9 mouse cellular contexts compared by ENCODE assay signal in genomic region chr7:62231120-62231574, GRCm38 (mm10).
DNase-seq lines count a peak whose midpoint lies in the region; ATAC-seq and TF ChIP-seq lines count a peak whose summit lies in the region.
"Had no signal": no experiment of that assay in that cellular context is flagged by ENCODE, and none has a peak within 500 bp of the region (broad histone marks: within the 10 kb centered on the region; RNA-seq: fewer than 3 reads in every experiment).

No protein-coding gene starts in this region.

- H3K36me3 ChIP-seq in forebrain, embryonic 16.5 days (ENCODE audit: control insufficient read depth, insufficient read depth) = no peaks in the 10 kb centered on the region
- no peaks in the 10 kb centered on the region for H3K36me3 ChIP-seq in lung, embryonic 16.5 days (ENCODE audit: control insufficient read depth, insufficient read depth, low read length)
- no peaks in the 10 kb centered on the region for H3K36me3 ChIP-seq in stomach, postnatal 0 days (ENCODE audit: control insufficient read depth, insufficient read depth, low read length)

- peak overlapping the region; percentile 32 for H3K4me3 ChIP-seq in forebrain, embryonic 16.5 days (replicated peaks; ENCODE audit: low read length)
- H3K4me3 ChIP-seq in lung, embryonic 16.5 days (ENCODE audit: low read length) = peak overlapping the region; percentile 25
- no peak overlapping the region; the same call in 1 of the 2 replicates for H3K4me3 ChIP-seq in stomach, postnatal 0 days (ENCODE audit: low read depth, low read length)
- H3K4me3 ChIP-seq in gastrocnemius, adult 2 months = no peak overlapping the region
- H3K4me3 ChIP-seq: erythroblast, embryonic 14.5 days had no signal

- peaks cover 5% of the 10 kb centered on the region for H3K4me1 ChIP-seq in forebrain, embryonic 16.5 days (replicated peaks; ENCODE audit: control insufficient read depth, insufficient read depth, low read length)
- H3K4me1 ChIP-seq in lung, embryonic 16.5 days (replicated peaks; ENCODE audit: control insufficient read depth, insufficient read depth, low read length) = 0 out of 2 replicates have a peak, but pooled peaks cover 2% of the 10 kb centered on the region
- no peaks in the 10 kb centered on the region for H3K4me1 ChIP-seq in stomach, postnatal 0 days (replicated peaks; ENCODE audit: control insufficient read depth, insufficient read depth)

- TF ChIP-seq CTCF in stomach, postnatal 0 days (IDR thresholded peaks at IDR 0.05; ENCODE audit: low read depth) = peak; percentile 40
- no peak for TF ChIP-seq CTCF in gastrocnemius, adult 2 months (IDR thresholded peaks at IDR 0.05)

- no peaks in the 10 kb centered on the region for H3K27me3 ChIP-seq in forebrain, embryonic 16.5 days (replicated peaks; ENCODE audit: control insufficient read depth, insufficient read depth, low read length)
- no peaks in the 10 kb centered on the region for H3K27me3 ChIP-seq in lung, embryonic 16.5 days (ENCODE audit: control insufficient read depth, insufficient read depth, low read depth, low read length)
- no peaks in the 10 kb centered on the region for H3K27me3 ChIP-seq in stomach, postnatal 0 days (ENCODE audit: control insufficient read depth, insufficient read depth, low read length)

- H3K9ac ChIP-seq in forebrain, embryonic 16.5 days (replicated peaks; ENCODE audit: low read depth, low read length) = peak overlapping the region; percentile 54; the same call in 1 of the 2 replicates
- peak overlapping the region; percentile 31; the same call in 1 of the 2 replicates for H3K9ac ChIP-seq in lung, embryonic 16.5 days (ENCODE audit: low read length)
- H3K9ac ChIP-seq in stomach, postnatal 0 days (ENCODE audit: low read length) = no peak overlapping the region

- H3K27ac ChIP-seq in forebrain, embryonic 16.5 days (ENCODE audit: low read length) = peak overlapping the region; percentile 37; the same call in 1 of the 2 replicates
- H3K27ac ChIP-seq in lung, embryonic 16.5 days (ENCODE audit: low read length) = peak overlapping the region; percentile 62
- no peak overlapping the region for H3K27ac ChIP-seq in stomach, postnatal 0 days (replicated peaks)
- no peak overlapping the region for H3K27ac ChIP-seq in gastrocnemius, adult 2 months

- TF ChIP-seq EP300 in stomach, postnatal 0 days (optimal IDR thresholded peaks at IDR 0.05) = no peak

- WGBS in forebrain, embryonic 16.5 days = 19% methylated on average over 13 of the region's 13 CpGs
- WGBS in lung, embryonic 16.5 days = 10% methylated on average over 13 of the region's 13 CpGs
- 17% methylated on average over 13 of the region's 13 CpGs for WGBS in stomach, postnatal 0 days

- intact Hi-C loops in gastrocnemius, adult 2 months (cut with DNase I) = no loop called here

- peak; percentile 9 for DNase-seq in adrenal gland, adult 2 months
- DNase-seq in adrenal gland, adult 18-20 months (ENCODE audit: low spot score in 2 of 2) = no peak
- peak; percentile 1 for DNase-seq in left cerebral cortex, adult 11 months (ENCODE audit: low spot score)
- DNase-seq in left cerebral cortex, adult 9 months (ENCODE audit: low spot score in 2 of 2) = no peak
- DNase-seq in stomach, postnatal 0 days (ENCODE audit: low spot score) = peak; percentile 34
- DNase-seq in gastrocnemius, adult 2 months = no peak

- ATAC-seq in forebrain, embryonic 16.5 days = peak; percentile 96
- peak; percentile 90 for ATAC-seq in lung, embryonic 16.5 days (ENCODE audit: low read depth)
- peak; percentile 61 for ATAC-seq in stomach, postnatal 0 days (ENCODE audit: low FRiP score, low TSS enrichment)

- H3K4me2 ChIP-seq in forebrain, embryonic 16.5 days (ENCODE audit: low read length) = peak overlapping the region; percentile 48
- peak overlapping the region; percentile 52 for H3K4me2 ChIP-seq in lung, embryonic 16.5 days (ENCODE audit: low read depth, low read length)
- H3K4me2 ChIP-seq in stomach, postnatal 0 days (replicated peaks; ENCODE audit: low read depth) = peak overlapping the region; percentile 42

- H3K9me3 ChIP-seq in forebrain, embryonic 16.5 days (ENCODE audit: control insufficient read depth, low read length) = no peaks in the 10 kb centered on the region
- no peaks in the 10 kb centered on the region for H3K9me3 ChIP-seq in lung, embryonic 16.5 days (ENCODE audit: control insufficient read depth, low read length)
- no peaks in the 10 kb centered on the region for H3K9me3 ChIP-seq in stomach, postnatal 0 days (ENCODE audit: control insufficient read depth, low read length)

Comparison
In these comparisons a context has a peak if more than half of its experiments do, and no peak if none do; other contexts are left out.
1. DNase-seq: peak in adrenal gland, adult 2 months (single experiment), left cerebral cortex, adult 11 months (single experiment) and stomach, postnatal 0 days (single experiment); none in adrenal gland, adult 18-20 months (0 of 2), left cerebral cortex, adult 9 months (0 of 2) and gastrocnemius, adult 2 months (single experiment).
2. H3K27ac ChIP-seq: peak in forebrain, embryonic 16.5 days (single experiment) and lung, embryonic 16.5 days (single experiment); none in stomach, postnatal 0 days (single experiment) and gastrocnemius, adult 2 months (single experiment).
3. H3K4me3 ChIP-seq: peak in forebrain, embryonic 16.5 days (single experiment) and lung, embryonic 16.5 days (single experiment); none in stomach, postnatal 0 days (single experiment) and gastrocnemius, adult 2 months (single experiment).
4. Peak in every context shown above with its lines, with median percentiles within 50 percentile points of each other: ATAC-seq and H3K4me2 ChIP-seq.